Mouse (Mus musculus): Measurements from ENCODE around the gene Cep162.

Cep162 gene

DNA sequence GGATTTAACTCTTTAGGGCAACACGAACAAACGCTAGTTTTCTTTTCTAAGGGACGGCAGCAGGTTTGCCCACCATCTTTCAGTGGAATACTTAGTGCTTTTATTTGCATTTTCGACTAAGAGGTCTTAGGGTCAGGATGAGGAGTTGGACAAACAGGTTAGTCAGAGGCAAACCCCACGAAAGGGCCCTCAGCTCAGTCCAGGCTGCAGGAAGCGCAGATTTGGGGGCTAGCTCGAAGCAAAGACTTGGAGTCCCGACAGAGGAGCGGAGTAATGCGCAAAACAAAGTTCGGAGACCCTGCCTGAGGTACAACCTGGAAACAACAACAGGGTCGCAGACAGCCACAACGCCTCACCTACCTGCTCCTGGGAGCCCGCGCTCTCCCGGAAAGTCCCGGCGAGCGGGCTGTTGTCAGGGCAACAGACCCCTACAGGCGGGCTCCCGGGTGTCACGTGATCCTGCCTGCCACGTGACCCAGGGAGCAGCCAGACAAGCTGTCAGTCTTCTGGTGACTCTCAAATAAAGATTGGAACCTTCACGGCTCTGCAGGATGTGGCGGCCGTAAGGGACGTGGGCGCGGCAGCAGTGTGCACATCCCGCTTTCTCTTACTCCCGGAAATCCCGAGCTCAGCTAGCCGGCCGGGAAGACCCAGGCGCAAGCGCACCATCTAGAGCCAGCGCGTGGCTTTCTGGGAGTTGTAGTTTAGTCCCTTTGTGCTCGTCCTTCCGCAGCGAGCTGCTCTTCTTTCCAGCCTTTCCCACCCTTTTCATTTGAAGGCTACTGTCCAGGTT is at the start of gene Cep162:
Gene Cep162 (minus strand): TSS at position 634 of the 793 bp plus-strand sequence.
- in situ Hi-C loops (cut with MboI, MseI), result loop anchor here (5.0 to 10.0 kb wide), 2 partner anchors 233 to 890 kb away; partner anchors contain the start of gene Cyb5r4 (in 2 of the 2)

DNA sequence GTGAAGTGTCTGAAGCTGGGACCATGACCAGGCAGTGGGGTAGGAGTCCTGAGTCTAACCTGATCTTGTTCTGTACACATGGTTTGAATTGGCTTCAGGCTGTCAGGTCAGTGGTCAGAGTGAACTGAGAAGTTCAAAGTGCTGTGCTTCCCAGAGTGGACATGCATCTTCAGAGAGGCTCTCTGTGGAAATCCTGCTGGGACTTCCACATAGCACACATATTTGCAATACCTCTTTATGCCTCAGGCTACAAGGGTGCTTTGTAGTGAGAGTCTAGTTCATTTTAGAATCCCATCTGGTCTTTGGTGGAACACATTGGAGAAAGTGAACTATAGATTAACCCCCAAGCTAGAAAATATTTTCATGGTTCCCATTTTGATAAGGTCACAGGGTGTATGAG is 47.9 kb upstream of the Cep162 start:
- in situ Hi-C loops (cut with MboI, MseI), result no loop called here

DNA sequence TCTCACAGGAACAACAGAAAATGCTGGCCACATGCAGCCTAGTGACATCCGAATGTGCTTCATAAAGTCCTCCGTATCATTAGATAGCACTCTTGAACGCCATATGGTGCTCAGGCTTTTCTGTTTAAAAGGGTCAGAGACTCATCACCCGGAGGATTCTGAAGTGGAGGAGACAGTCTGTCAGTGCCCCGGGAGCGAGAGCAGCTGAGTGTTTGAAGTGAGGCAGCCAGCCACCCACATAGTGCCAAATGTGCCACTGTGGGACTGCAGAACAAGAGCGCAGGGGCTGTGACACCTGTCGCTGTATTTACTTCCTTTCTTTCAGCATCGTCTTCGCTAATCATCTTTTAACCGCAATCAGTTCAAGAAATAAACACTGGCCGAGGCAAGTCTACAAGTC is 43.6 kb upstream of the Cep162 start:
- in situ Hi-C loops (cut with MboI, MseI), result no loop called here

DNA sequence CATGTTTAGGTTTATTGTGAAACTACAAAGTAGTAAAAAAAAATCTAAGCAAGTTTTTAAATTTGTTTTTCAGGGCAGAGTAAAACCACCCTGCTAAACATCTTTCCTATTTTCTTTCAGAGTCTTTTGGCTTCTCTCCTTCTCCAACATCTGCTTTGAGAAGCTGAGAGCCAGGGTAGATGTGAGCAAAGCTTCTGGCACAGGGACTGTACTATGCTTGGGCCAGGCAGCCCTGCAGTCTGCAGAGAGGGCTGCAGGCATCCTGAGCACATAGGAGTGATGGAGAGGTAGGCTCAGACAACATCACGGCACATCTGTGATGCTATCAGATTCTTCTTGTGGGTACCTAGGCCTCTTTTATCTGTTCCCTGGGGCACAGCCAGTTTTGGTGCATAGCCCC is 42.2 kb upstream of the Cep162 start:
- in situ Hi-C loops (cut with MboI, MseI), result no loop called here

DNA sequence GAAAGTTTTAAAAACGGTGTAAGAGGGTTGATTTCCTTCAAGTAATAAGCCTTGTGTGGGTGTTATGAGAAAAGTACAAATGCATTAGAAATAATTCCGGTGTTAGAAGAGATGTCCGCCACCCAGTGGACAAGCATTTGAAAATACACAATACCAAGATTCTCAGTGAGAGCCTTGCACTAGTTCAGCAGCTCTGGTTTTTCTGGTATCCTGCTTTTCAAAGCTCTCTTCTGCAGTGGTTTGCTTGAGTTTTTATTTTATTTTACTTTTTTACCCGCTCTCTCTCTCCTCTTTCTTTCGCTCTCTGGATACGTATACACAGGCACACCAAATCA is 327 bp upstream of the Cep162 start:
- in situ Hi-C loops (cut with MboI, MseI), result loop anchor here (5.0 to 10.0 kb wide), 2 partner anchors 233 to 891 kb away; partner anchors contain the start of gene Cyb5r4 (in 2 of the 2)

DNA sequence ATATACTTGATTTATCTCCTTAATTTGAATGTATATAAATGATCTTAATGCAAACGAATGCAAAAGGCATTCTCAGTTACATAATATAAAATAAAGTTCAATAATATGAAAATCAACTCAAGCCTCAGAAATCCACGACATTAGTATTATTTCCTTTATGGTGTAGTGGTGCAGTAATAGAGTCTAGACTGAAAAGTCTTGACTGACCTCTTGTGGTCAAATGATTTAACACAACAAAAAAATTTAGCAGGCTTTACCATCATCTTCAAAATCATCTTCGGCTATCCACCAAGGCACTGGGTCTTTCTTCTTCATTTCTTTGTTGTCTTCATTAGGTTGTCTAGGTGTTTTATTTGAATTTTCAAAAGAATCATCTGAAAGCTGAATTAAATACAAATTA is 7.2 kb downstream of the Cep162 start:
- in situ Hi-C loops (cut with MboI, MseI), result no loop called here

DNA sequence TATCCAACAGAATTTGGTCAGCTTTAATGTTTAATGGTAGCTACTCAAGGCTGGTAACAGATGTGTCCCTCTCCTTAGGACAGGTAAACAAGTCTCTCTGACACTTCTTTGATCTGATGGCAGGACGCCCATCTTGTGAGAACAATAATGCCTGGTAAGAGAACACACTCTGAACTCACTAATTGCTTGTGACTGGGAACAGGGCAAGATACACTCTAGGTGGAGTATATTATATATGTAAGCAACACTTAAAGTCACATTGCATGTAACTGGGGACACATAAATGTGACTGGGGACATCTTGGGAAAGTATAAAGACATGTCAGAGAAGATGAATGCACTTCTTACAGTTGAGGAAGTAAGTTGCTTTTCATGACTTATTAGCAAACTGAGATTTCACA is 7.7 kb downstream of the Cep162 start:
- in situ Hi-C loops (cut with MboI, MseI), result no loop called here

DNA sequence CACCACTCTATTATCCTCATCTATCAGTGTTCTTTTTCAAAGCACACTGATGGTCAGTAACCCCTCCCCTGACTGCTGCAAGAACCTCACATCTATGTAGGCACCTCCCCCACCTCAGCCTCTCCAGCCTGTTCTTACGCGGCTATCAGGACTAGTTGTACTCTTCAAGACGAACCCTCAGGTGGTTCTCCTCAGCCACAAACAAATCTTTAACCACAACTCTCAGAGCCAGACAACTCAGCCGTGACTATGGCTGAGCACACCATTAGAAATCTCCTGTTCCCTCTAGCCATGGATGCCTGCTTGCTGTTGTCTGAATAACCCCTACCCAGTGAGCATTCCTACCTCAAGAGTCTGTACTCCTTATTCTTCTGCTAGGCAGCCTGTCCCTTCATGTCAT is 42.1 kb downstream of the Cep162 start:
- in situ Hi-C loops (cut with MboI, MseI), result no loop called here

DNA sequence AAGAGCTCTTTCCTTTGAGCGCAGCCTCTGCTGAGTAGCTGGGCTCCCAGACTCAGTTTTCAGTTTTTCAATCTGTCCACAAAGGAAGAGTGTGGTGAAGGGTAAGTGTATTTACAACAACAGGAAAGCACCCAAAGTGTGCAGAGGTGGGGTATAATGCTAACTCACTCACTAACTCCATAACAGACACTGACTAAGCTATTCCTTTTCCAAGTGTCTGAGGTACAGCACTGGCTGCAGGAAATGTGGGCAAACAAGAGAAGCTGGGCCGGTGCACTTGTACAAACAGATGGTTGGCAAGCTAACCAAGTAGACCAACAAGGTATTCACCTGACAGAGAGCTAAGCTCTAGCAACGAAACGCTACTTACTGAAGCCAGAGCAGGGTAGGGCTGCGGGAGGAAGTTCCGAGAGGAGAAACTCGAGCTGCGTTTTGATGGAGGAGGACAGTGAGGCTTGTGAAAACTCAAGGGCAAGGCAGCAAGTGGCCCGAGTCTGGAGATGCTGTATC is 44.5 kb downstream of the Cep162 start:
- in situ Hi-C loops (cut with MboI, MseI), result no loop called here

DNA sequence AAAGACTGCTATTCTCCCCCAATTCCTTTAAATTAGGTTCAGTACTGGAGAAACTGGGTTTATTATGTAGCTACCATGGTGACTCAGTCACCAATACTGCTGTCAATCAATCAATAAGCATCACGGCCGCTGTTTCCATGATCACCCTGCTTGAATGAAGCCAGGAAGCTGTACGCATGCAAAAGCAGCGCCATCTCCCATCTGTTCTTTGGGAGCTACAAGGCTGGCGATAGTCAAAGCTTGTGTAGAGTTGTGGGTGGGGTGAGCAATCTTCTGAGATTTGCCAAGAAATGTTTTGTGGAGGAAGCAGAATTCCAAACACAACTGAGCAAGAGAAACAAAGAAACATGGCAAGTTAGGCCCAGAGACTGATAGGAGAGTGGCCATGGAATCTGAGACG is 52.9 kb downstream of the Cep162 start:
- in situ Hi-C loops (cut with MboI, MseI), result no loop called here

DNA sequence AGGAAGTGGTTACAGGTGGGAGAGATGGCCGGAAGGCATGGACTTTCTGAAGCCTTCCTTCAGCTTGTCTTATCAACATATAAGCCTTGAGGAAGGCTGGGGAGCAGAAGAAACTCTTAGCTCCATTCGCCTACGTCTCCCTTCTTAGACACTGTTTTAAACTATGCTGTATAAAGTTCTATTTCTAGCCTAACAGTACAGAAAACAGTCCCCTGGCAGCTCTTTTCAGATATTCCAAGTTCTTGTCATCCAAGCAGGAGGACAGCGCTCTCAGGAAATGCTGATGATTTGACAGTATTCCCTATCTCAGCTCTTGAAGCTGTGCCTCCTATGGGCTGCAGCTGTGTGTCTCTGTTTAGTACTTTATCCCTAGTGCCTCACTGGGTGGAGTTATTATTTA is 54.4 kb downstream of the Cep162 start:
- in situ Hi-C loops (cut with MboI, MseI), result no loop called here

DNA sequence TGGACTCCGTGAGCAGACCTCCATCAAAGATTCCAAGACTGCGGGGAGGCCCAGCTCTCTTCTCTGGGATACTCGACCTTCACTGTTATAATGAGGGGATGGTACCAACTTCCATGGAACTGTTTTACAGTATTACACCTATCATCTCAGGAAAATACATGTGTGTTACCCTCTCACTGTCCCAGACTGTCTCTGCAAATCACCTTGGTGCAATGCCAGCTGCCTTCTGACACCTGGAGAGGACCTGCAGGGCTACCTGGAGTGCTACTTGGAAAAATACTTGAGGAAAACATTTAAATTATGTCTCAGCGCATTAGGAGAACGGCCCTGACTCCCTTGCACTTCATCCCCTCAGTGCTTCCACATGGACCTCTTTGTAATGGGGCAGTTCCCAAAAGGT is 54.9 kb downstream of the Cep162 start:
- in situ Hi-C loops (cut with MboI, MseI), result no loop called here

DNA sequence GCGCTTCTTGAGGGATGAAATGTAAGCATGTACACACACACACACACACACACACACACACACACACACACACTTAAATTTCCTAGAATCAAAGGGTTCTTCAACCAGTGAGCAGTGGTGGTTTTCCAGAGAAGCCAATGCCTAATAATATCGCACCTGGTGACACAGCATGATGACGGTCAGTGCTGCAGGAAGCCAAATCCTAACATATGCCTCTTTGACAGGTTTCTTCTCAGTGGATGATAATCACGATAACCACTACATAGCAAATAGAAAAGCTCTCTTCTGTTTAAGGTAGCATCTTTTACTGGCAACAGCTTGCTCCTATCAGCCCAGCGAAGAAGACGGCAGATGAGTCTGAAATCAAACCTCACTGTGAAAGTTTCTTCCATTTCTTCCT is 57.3 kb downstream of the Cep162 start:
- in situ Hi-C loops (cut with MboI, MseI), result no loop called here

DNA sequence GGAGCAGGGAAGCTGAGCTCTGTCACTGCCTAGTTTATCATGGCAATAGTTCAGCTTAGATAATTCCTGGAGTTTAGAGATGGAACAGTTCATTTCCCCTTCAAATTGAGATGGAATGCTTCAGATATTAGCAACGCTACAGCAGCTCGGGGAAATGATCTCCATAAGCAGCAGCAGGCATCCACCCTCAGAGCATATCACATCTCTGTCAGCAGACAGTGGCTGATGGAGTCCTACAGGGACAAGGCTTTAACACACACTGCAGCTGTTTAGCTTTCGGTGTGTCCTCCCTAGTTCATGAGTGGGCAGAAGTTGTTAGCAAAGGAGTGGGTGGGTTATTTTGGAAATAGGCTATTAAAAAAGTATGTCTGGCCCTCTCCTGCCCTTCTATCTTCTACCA is 58.1 kb downstream of the Cep162 start:
- in situ Hi-C loops (cut with MboI, MseI), result no loop called here

DNA sequence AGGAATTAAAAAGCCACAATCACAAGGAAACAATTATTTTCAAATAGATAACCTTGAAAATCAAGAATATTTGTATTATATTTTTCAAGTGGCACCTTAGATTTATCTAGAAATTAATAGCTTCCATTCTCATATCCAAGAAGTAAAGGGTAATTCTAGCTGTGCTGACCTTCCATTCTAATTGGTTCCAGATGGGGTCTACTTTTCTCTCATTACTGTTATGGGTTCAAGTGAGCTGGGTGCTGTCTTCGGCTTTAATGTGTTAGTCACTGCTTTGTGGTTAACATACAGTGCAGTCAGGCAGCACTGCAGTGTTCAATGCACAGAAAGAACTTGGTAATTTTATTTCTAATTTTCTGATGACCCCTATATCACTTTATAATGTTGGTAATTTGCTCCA is 61.6 kb downstream of the Cep162 start:
- in situ Hi-C loops (cut with MboI, MseI), result no loop called here

DNA sequence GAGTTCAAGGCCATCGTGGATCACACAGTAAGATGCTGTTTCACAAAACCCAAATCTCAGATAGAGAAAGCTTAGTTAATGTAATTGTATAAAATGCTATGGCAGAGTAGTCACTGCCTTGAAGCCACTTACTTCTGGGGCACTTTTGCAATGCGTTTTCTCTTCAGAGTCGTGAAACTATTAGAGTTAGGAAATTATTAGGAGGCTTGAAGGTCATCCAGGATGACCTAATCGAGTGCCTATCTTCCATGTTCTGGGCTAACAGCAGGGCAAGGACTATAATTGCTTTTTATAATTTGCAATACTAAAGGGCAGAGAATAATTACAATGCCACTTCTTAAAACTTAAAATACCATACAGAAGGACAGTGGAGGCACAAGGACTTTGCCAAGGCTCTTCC is 68.0 kb downstream of the Cep162 start:
- in situ Hi-C loops (cut with MboI, MseI), result loop anchor here in 1 of 2 experiments (5.0 to 10.0 kb wide), 2 partner anchors 40 to 453 kb away; no protein-coding TSS in a partner anchor

DNA sequence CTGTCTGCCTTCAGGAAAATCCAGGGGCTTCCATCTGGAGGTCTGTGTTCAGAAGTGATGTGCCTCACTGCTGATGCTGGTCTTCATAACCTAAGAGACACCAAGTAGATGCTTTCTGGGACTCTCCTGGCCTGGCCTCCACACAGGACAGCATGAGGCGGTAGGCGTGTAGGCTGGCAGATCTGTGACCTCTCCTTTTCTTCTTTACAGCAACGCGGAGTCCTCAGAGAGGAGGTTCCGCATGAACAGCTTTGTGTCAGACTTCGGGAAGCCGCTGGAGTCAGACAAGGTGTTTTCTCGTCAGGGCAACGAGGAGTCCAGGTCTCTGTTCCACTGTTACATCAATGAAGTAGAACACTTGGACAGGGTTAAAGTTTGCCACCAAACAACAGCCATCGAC is 73.1 kb downstream of the Cep162 start:
- in situ Hi-C loops (cut with MboI, MseI), result loop anchor here in 1 of 2 experiments (10.0 kb wide), 1 partner anchor 447 kb away; no protein-coding TSS in a partner anchor

DNA sequence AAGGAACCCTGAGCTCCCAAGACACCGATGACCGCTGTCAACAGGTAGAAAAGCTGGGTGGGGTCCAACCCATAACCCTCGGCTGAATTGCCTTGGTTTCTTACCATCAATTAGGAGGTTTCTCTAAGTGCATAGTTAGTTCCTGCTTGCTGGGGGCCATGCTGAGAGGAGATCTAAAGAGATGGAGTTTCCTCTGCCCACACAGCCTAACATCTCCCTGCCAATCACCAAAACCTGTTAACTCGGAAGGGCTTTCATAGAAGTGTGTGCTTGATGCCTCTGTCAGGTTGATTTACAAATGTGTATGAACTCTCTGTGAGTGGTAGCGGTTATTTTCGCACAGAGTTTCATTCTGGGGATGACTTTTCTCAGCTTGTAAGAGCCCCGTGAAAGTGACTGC is 76.8 kb downstream of the Cep162 start:
- in situ Hi-C loops (cut with MboI, MseI), result loop anchor here in 1 of 2 experiments (10.0 kb wide), 1 partner anchor 364 kb away; no protein-coding TSS in a partner anchor

DNA sequence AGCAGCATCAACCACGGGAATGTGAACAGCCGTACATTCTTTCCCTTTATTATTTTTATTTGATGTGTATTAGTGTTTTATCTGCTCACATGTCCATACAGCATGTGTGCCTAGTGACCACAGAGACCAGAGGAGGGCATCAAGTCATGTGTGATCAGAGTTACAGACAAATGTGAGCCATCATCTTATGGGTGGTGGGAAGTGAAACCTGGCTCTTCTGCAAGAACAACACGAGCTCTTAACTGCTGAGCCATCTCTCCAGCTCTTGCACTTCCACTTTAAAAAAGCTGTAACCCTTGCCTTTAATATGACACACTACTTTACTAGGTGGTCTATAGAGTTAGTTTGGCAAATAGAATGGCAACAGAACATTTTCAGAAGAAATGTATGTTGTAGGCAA is 83.8 kb downstream of the Cep162 start:
- in situ Hi-C loops (cut with MboI, MseI), result loop anchor here in 1 of 2 experiments (10.0 kb wide), 1 partner anchor 357 kb away; no protein-coding TSS in a partner anchor

DNA sequence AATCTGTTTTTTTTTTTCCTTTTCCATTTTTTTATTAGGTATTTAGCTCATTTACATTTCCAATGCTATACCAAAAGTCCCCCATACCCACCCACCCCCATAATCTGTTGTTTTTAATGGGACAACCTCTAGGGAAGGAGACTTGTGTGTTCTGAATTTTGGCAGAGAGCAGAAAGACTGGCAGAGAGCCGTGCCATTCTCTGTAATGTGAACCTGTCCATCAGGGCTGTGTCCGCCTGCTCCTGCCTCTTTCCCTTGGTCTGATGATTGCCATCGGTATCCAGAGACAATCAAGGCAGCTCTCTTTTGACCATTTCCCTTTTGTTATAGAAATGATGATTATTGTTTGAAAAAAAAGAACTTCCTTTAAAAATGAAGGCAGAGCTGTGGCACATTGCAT is 84.4 kb downstream of the Cep162 start:
- in situ Hi-C loops (cut with MboI, MseI), result loop anchor here in 1 of 2 experiments (10.0 kb wide), 1 partner anchor 356 kb away; no protein-coding TSS in a partner anchor

DNA sequence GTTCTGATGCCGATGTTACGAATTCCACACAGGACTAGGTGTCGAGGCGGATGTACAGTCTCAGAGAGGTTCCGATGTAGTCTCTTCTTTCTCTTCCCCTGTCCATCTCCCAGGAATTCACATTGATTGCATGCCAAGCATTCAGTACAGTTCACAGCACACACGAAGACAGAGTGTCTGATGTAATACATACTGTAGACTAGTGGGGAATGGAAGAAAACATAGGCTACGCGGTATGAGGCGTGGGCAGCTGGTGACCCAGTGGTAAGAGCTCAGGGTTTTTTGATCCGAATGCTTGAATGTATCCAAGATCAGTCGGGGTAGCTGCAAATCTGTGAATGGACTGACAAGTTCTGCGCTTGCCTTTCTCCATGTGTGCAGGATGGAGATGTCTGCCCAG is 86.2 kb downstream of the Cep162 start:
- in situ Hi-C loops (cut with MboI, MseI), result no loop called here

DNA sequence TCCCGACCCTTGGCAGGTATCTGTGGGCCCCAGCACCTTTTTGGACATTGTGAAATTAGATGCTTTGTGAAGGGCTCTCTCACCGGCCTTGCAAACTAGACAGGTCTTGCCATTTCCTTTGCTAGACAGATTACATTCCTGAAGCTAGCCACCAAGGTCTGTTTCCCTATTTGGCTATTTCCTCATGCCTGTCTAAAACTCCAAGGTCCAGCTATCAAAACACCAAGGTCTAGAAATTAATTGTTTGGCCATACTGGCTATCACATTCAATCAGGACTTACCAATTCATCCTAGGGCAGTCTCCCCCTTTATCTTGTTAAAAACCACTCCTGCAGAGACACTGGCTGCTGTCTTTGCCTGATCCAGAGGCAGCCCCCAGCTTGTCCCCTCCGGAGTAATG is 87.3 kb downstream of the Cep162 start:
- in situ Hi-C loops (cut with MboI, MseI), result no loop called here
